ENCODE assay signal across 8 mouse cellular contexts in genomic region chr11:103114270-103114943, GRCm38 (mm10). TPM values are rescaled to one million over a fixed set of nuclear protein-coding genes. Genes with fewer than 3 reads are reported as not detected.
DNase-seq lines count a peak whose midpoint lies in the region; ATAC-seq and TF ChIP-seq lines count a peak whose summit lies in the region.

No protein-coding gene starts in this region.

- no peak for DNase-seq in lung, adult 2 months
- no peak for DNase-seq in lung, adult 18-20 months
- no peak for DNase-seq in embryonic facial prominence, embryonic 10.5 days (ENCODE audit: low spot score)
- DNase-seq in intestine, embryonic 14.5 days (ENCODE audit: low spot score): no peak
- no peak for DNase-seq in gastrocnemius, postnatal 14 days
- no peak for DNase-seq in cerebellum, adult 11 months

- ATAC-seq in intestine, embryonic 14.5 days (replicated peaks; ENCODE audit: low FRiP score, low TSS enrichment, low read depth): no peak
- no peak for ATAC-seq in neural tube, embryonic 14.5 days (ENCODE audit: low read depth)
- ATAC-seq in megakaryocyte progenitor cell, adult 5-6 weeks (replicated peaks; ENCODE audit: poor library complexity): no peak

- WGBS in lung, adult 2 months: 83% methylated on average over 11 of the region's 11 CpGs
- WGBS in embryonic facial prominence, embryonic 10.5 days: 84% methylated on average over 11 of the region's 11 CpGs
- WGBS in intestine, embryonic 14.5 days: 90% methylated on average over 11 of the region's 11 CpGs
- WGBS in neural tube, embryonic 14.5 days: 89% methylated on average over 11 of the region's 11 CpGs

- no peak for TF ChIP-seq POLR2A in lung, adult 2 months (IDR thresholded peaks at IDR 0.05; ENCODE audit: borderline replicate concordance, extremely low read depth, low read depth, low read length)

- peak overlapping the region; percentile 96 for H3K27ac ChIP-seq in embryonic facial prominence, embryonic 10.5 days (replicated peaks)
- peak overlapping the region; percentile 93 for H3K27ac ChIP-seq in intestine, embryonic 14.5 days (ENCODE audit: low read depth)
- H3K27ac ChIP-seq in neural tube, embryonic 14.5 days (ENCODE audit: low read depth, low read length): peak overlapping the region; percentile 90; the same call in 1 of the 2 replicates

- peaks cover 44% of the 10 kb centered on the region for H3K27me3 ChIP-seq in embryonic facial prominence, embryonic 10.5 days (replicated peaks; ENCODE audit: low read depth, poor library complexity, severe bottlenecking)
- H3K27me3 ChIP-seq in intestine, embryonic 14.5 days (replicated peaks; ENCODE audit: control insufficient read depth, insufficient read depth, low read length): no peaks in the 10 kb centered on the region
- peaks cover 4% of the 10 kb centered on the region for H3K27me3 ChIP-seq in neural tube, embryonic 14.5 days (ENCODE audit: control insufficient read depth, insufficient read depth, low read length)

- H3K4me1 ChIP-seq in lung, adult 2 months (ENCODE audit: control insufficient read depth, insufficient read depth, low read length): peaks cover 3% of the 10 kb centered on the region; the same call in 1 of the 2 replicates
- peaks cover 58% of the 10 kb centered on the region for H3K4me1 ChIP-seq in embryonic facial prominence, embryonic 10.5 days
- H3K4me1 ChIP-seq in intestine, embryonic 14.5 days (replicated peaks; ENCODE audit: control insufficient read depth, insufficient read depth, low read length): peaks cover 24% of the 10 kb centered on the region
- peaks cover 12% of the 10 kb centered on the region for H3K4me1 ChIP-seq in neural tube, embryonic 14.5 days (ENCODE audit: control insufficient read depth, insufficient read depth, low read length)

- no peaks in the 10 kb centered on the region for H3K9me3 ChIP-seq in embryonic facial prominence, embryonic 10.5 days
- H3K9me3 ChIP-seq in intestine, embryonic 14.5 days (ENCODE audit: control insufficient read depth, low read length): no peaks in the 10 kb centered on the region
- no peaks in the 10 kb centered on the region for H3K9me3 ChIP-seq in neural tube, embryonic 14.5 days (ENCODE audit: control insufficient read depth, low read length)

- no peaks in the 10 kb centered on the region for H3K36me3 ChIP-seq in embryonic facial prominence, embryonic 10.5 days (replicated peaks)
- no peaks in the 10 kb centered on the region for H3K36me3 ChIP-seq in intestine, embryonic 14.5 days (ENCODE audit: control insufficient read depth, insufficient read depth, low read length)
- H3K36me3 ChIP-seq in neural tube, embryonic 14.5 days (ENCODE audit: control insufficient read depth, insufficient read depth, low read length): no peaks in the 10 kb centered on the region

- intact Hi-C loops in gastrocnemius, postnatal 14 days (cut with DNase I; ENCODE audit: low total_unique reads): no loop called here

- H3K9ac ChIP-seq in intestine, embryonic 14.5 days (ENCODE audit: low read length): peak overlapping the region; percentile 86
- H3K9ac ChIP-seq in neural tube, embryonic 14.5 days (replicated peaks; ENCODE audit: low read depth, low read length): peak overlapping the region; percentile 74

- TF ChIP-seq CTCF in lung, adult 2 months (IDR thresholded peaks at IDR 0.05; ENCODE audit: insufficient read depth, low read length): no peak

- H3K4me3 ChIP-seq in lung, adult 2 months (replicated peaks; ENCODE audit: extremely low read depth, low read depth, low read length): peak overlapping the region; percentile 99
- peak overlapping the region; percentile 76 for H3K4me3 ChIP-seq in embryonic facial prominence, embryonic 10.5 days
- peak overlapping the region; percentile 64 for H3K4me3 ChIP-seq in intestine, embryonic 14.5 days (ENCODE audit: low read depth, low read length)
- peak overlapping the region; percentile 59 for H3K4me3 ChIP-seq in neural tube, embryonic 14.5 days (ENCODE audit: low read depth, low read length)

- peak overlapping the region; percentile 83 for H3K4me2 ChIP-seq in intestine, embryonic 14.5 days (ENCODE audit: low read length)
- H3K4me2 ChIP-seq in neural tube, embryonic 14.5 days (ENCODE audit: low read depth, low read length): peak overlapping the region; percentile 78

RNA-seq across cellular contexts. Expression of gene Hexim1, which starts 1.6 kb away (rescaled TPM):
- polyA plus RNA-seq in lung, adult 2 months (2012; rRNA removed): 15.2 and 16.0 TPM in 2 replicates
- polyA plus RNA-seq in embryonic facial prominence, embryonic 10.5 days (2016; fragmentation: Nextera tagmentation; extraction: Ambion mirVana): 2.8 and 2.9 TPM in 2 replicates
- polyA plus RNA-seq in intestine, embryonic 14.5 days (2014; fragmentation: Nextera tagmentation; extraction: Ambion mirVana): 6.8 and 6.9 TPM in 2 replicates
- polyA plus RNA-seq in neural tube, embryonic 14.5 days (2014; fragmentation: Nextera tagmentation; extraction: Ambion mirVana): 5.8 and 6.1 TPM in 2 replicates
- total RNA-seq in gastrocnemius, postnatal 14 days (2021): 10 to 100 TPM; 20.7 to 21.5 TPM
- 10.7 and 13.0 TPM in 2 replicates for total RNA-seq in megakaryocyte progenitor cell, adult 5-6 weeks (2015)
- 21.2 and 27.9 TPM in 2 replicates for total RNA-seq in megakaryocyte progenitor cell, adult 5-6 weeks (2017)

RNA-seq across cellular contexts. Expression of gene Acbd4, which starts 12.9 kb away (rescaled TPM):
- polyA plus RNA-seq in lung, adult 2 months (2012; rRNA removed): 41.1 and 46.5 TPM in 2 replicates
- 6.3 and 10.1 TPM in 2 replicates for polyA plus RNA-seq in embryonic facial prominence, embryonic 10.5 days (2016; fragmentation: Nextera tagmentation; extraction: Ambion mirVana)
- polyA plus RNA-seq in intestine, embryonic 14.5 days (2014; fragmentation: Nextera tagmentation; extraction: Ambion mirVana): 13.0 and 14.5 TPM in 2 replicates
- polyA plus RNA-seq in neural tube, embryonic 14.5 days (2014; fragmentation: Nextera tagmentation; extraction: Ambion mirVana): 8.1 and 8.2 TPM in 2 replicates
- total RNA-seq in gastrocnemius, postnatal 14 days (2021): 10 to 100 TPM; 30.0 to 35.7 TPM
- total RNA-seq in megakaryocyte progenitor cell, adult 5-6 weeks (2015): 1.5 and 2.0 TPM in 2 replicates
- total RNA-seq in megakaryocyte progenitor cell, adult 5-6 weeks (2017): 5.0 and 7.2 TPM in 2 replicates

RNA-seq across cellular contexts. Expression of gene Plcd3, which starts 12.9 kb away (rescaled TPM):
- 11.0 and 17.2 TPM in 2 replicates for polyA plus RNA-seq in lung, adult 2 months (2012; rRNA removed)
- polyA plus RNA-seq in embryonic facial prominence, embryonic 10.5 days (2016; fragmentation: Nextera tagmentation; extraction: Ambion mirVana): 1.7 and 2.6 TPM in 2 replicates
- polyA plus RNA-seq in intestine, embryonic 14.5 days (2014; fragmentation: Nextera tagmentation; extraction: Ambion mirVana): 1.9 and 2.1 TPM in 2 replicates
- polyA plus RNA-seq in neural tube, embryonic 14.5 days (2014; fragmentation: Nextera tagmentation; extraction: Ambion mirVana): 1.3 and 1.4 TPM in 2 replicates
- total RNA-seq in gastrocnemius, postnatal 14 days (2021): 1 to 10 TPM; 4.5 TPM
- total RNA-seq in megakaryocyte progenitor cell, adult 5-6 weeks (2015): 0.17 TPM in 1 of 2 replicates, not detected in the other
- not detected in 2 replicates for total RNA-seq in megakaryocyte progenitor cell, adult 5-6 weeks (2017)

RNA-seq across cellular contexts. Expression of gene Hexim2, which starts 17.8 kb away (rescaled TPM):
- 2.9 and 4.7 TPM in 2 replicates for polyA plus RNA-seq in lung, adult 2 months (2012; rRNA removed)
- polyA plus RNA-seq in embryonic facial prominence, embryonic 10.5 days (2016; fragmentation: Nextera tagmentation; extraction: Ambion mirVana): 8.4 and 10.9 TPM in 2 replicates
- polyA plus RNA-seq in intestine, embryonic 14.5 days (2014; fragmentation: Nextera tagmentation; extraction: Ambion mirVana): 6.9 and 9.7 TPM in 2 replicates
- polyA plus RNA-seq in neural tube, embryonic 14.5 days (2014; fragmentation: Nextera tagmentation; extraction: Ambion mirVana): 24.4 and 29.8 TPM in 2 replicates
- 1 to 10 TPM; 2.7 to 3.8 TPM for total RNA-seq in gastrocnemius, postnatal 14 days (2021)
- 1.2 and 1.8 TPM in 2 replicates for total RNA-seq in megakaryocyte progenitor cell, adult 5-6 weeks (2015)
- total RNA-seq in megakaryocyte progenitor cell, adult 5-6 weeks (2017): 3.5 and 3.9 TPM in 2 replicates

RNA-seq across cellular contexts. Expression of gene Fmnl1, which starts 56.5 kb away (rescaled TPM):
- 26.4 and 31.7 TPM in 2 replicates for polyA plus RNA-seq in lung, adult 2 months (2012; rRNA removed)
- 0.49 and 0.67 TPM in 2 replicates for polyA plus RNA-seq in embryonic facial prominence, embryonic 10.5 days (2016; fragmentation: Nextera tagmentation; extraction: Ambion mirVana)
- polyA plus RNA-seq in intestine, embryonic 14.5 days (2014; fragmentation: Nextera tagmentation; extraction: Ambion mirVana): 3.1 and 3.6 TPM in 2 replicates
- 5.1 and 9.2 TPM in 2 replicates for polyA plus RNA-seq in neural tube, embryonic 14.5 days (2014; fragmentation: Nextera tagmentation; extraction: Ambion mirVana)
- total RNA-seq in gastrocnemius, postnatal 14 days (2021): 1 to 10 TPM; 6.7 to 7.3 TPM
- 74.3 and 76.3 TPM in 2 replicates for total RNA-seq in megakaryocyte progenitor cell, adult 5-6 weeks (2015)
- 17.3 and 36.5 TPM in 2 replicates for total RNA-seq in megakaryocyte progenitor cell, adult 5-6 weeks (2017)
